Mouse (Mus musculus) NIH3T3 (cell line): ENCODE measurements around the gene Btbd35f20.
"Not testable (repeated sequence)": the region's sequence is repeated elsewhere in the genome, so short reads cannot be mapped to it uniquely, and the experiment has no call there.

Source experiments
- DNase-seq: peaks from one replicate; pipeline ENCODE4 v3.0.0-alpha.2; 2012; ENCODE audit warnings: low read depth

Btbd35f20 gene

GRCm38 (mm10) chrX:4291145-4291544, at the start of gene Btbd35f20:
Gene Btbd35f20, minus strand, starts transcription at chrX:4291245.
- not testable (repeated sequence) for DNase-seq
